Mouse (Mus musculus) retina, embryonic 14.5 days (tissue): ENCODE measurements around the gene Ssr2.
"Not testable (repeated sequence)": the region's sequence is repeated elsewhere in the genome, so short reads cannot be mapped to it uniquely, and the experiment has no call there.

Source experiments
- DNase-seq: peaks from one replicate; pipeline ENCODE4 v3.0.0-alpha.2; 2015; ENCODE audit warnings: low spot score

The Ssr2 gene

GRCm38 (mm10) chr3:88596547-88596946 is 20.9 kb downstream of the Ssr2 start:
- DNase-seq: not testable (repeated sequence)

GRCm38 (mm10) chr3:88602466-88602865 is 26.8 kb downstream of the Ssr2 start:
- no peak for DNase-seq

GRCm38 (mm10) chr3:88603714-88604161 is 28.1 kb downstream of the Ssr2 start:
- peak; percentile 81 for DNase-seq

- no peak for DNase-seq
Measured at GRCm38 (mm10) chr3:88604863-88605262, 29.2 kb downstream of the Ssr2 start.

- DNase-seq: not testable (repeated sequence)
Measured at GRCm38 (mm10) chr3:88605666-88606065, 30.0 kb downstream of the Ssr2 start, which contains the start of gene Arhgef2. Arhgef2 (plus strand) TSS chr3:88605966.

- DNase-seq: peak; percentile 94
Measured at GRCm38 (mm10) chr3:88607065-88607757, 31.5 kb downstream of the Ssr2 start.

- DNase-seq: no peak
Measured at GRCm38 (mm10) chr3:88607758-88608138, 32.1 kb downstream of the Ssr2 start.

GRCm38 (mm10) chr3:88609066-88609465 is 33.4 kb downstream of the Ssr2 start:
- no peak for DNase-seq

GRCm38 (mm10) chr3:88614418-88614817 is 38.7 kb downstream of the Ssr2 start:
- DNase-seq: no peak

GRCm38 (mm10) chr3:88615117-88615516 is 39.4 kb downstream of the Ssr2 start:
- no peak for DNase-seq

- no peak for DNase-seq
Measured at GRCm38 (mm10) chr3:88615902-88616391, 40.3 kb downstream of the Ssr2 start.

GRCm38 (mm10) chr3:88616951-88617500 is 41.4 kb downstream of the Ssr2 start:
- DNase-seq: no peak

- no peak for DNase-seq
Measured at GRCm38 (mm10) chr3:88618074-88618871, 42.6 kb downstream of the Ssr2 start.

- DNase-seq: no peak
Measured at GRCm38 (mm10) chr3:88619113-88620097, 43.7 kb downstream of the Ssr2 start.

GRCm38 (mm10) chr3:88620146-88620991 is 44.7 kb downstream of the Ssr2 start:
- no peak for DNase-seq

GRCm38 (mm10) chr3:88620992-88621536 is 45.4 kb downstream of the Ssr2 start:
- peak; percentile 72 for DNase-seq

- DNase-seq: peak; percentile 55
Measured at GRCm38 (mm10) chr3:88621537-88622112, 45.9 kb downstream of the Ssr2 start.

- peak; percentile 54 for DNase-seq
Measured at GRCm38 (mm10) chr3:88622113-88622940, 46.7 kb downstream of the Ssr2 start.

GRCm38 (mm10) chr3:88622941-88623345 is 47.3 kb downstream of the Ssr2 start:
- DNase-seq: peak; percentile 51
